Mouse (Mus musculus): ENCODE measurements around the gene Gm28042. TPM values are rescaled to one million over a fixed set of nuclear protein-coding genes. Genes with fewer than 3 reads are reported as not detected.
A peak's percentile ranks its signal among the peaks of the same experiment; 100 is the strongest.

Gene Gm28042
- polyA plus RNA-seq, 1 experiment from 2014 or later, result 2.2 TPM

- Histone ChIP-seq H3K4me3 (ENCODE audit: low read length) (no peak overlapping the region), H3K4me2 (ENCODE audit: low read depth, low read length) (no peak overlapping the region), H3K27ac (ENCODE audit: low read length) (no peak overlapping the region), H3K36me3 (ENCODE audit: control insufficient read depth, insufficient read depth) (peaks cover 6% of the 10 kb centered on the region), H3K27me3 (ENCODE audit: control insufficient read depth, insufficient read depth, low read length) (no peaks in the 10 kb centered on the region; the same call in 1 of the 2 replicates), H3K9ac (ENCODE audit: low read length) (0 out of 2 replicates have a peak overlapping the region, but pooled peaks have one; percentile 2), H3K9me3 (replicated peaks; ENCODE audit: control insufficient read depth, low read length) (no peaks in the 10 kb centered on the region), H3K4me1 (ENCODE audit: control insufficient read depth, insufficient read depth, low read length) (0 out of 2 replicates have a peak, but pooled peaks cover 6% of the 10 kb centered on the region)
- ATAC-seq (replicated peaks; ENCODE audit: extremely low read depth, insufficient read depth, low FRiP score), result no peak
- 64% methylated on average over 14 of the region's 14 CpGs for WGBS
These were observed 19.4 kb downstream of the Gm28042 start for GRCm38 (mm10) chr2:120046486-120047310.

GRCm38 (mm10) chr2:120048173-120048572, 20.9 kb downstream of the Gm28042 start:
- Histone ChIP-seq H3K27ac (ENCODE audit: low read length) (no peak overlapping the region), H3K4me1 (ENCODE audit: control insufficient read depth, insufficient read depth, low read length) (0 out of 2 replicates have a peak, but pooled peaks cover 6% of the 10 kb centered on the region), H3K27me3 (ENCODE audit: control insufficient read depth, insufficient read depth, low read length) (no peaks in the 10 kb centered on the region; the same call in 1 of the 2 replicates), H3K9me3 (replicated peaks; ENCODE audit: control insufficient read depth, low read length) (no peaks in the 10 kb centered on the region), H3K36me3 (ENCODE audit: control insufficient read depth, insufficient read depth) (no peaks in the 10 kb centered on the region), H3K9ac (ENCODE audit: low read length) (no peak overlapping the region), H3K4me2 (ENCODE audit: low read depth, low read length) (no peak overlapping the region), H3K4me3 (ENCODE audit: low read length) (no peak overlapping the region)
- ATAC-seq (replicated peaks; ENCODE audit: extremely low read depth, insufficient read depth, low FRiP score), result no peak
- 65% methylated on average over 9 of the region's 9 CpGs for WGBS

GRCm38 (mm10) chr2:120049632-120050274, 22.5 kb downstream of the Gm28042 start:
- no peaks in the 10 kb centered on the region for H3K9me3 ChIP-seq (replicated peaks; ENCODE audit: control insufficient read depth, low read length)
- no peaks in the 10 kb centered on the region for H3K36me3 ChIP-seq (ENCODE audit: control insufficient read depth, insufficient read depth)
- H3K9ac ChIP-seq (ENCODE audit: low read length), result no peak overlapping the region
- no peaks in the 10 kb centered on the region; the same call in 1 of the 2 replicates for H3K27me3 ChIP-seq (ENCODE audit: control insufficient read depth, insufficient read depth, low read length)
- H3K4me1 ChIP-seq (ENCODE audit: control insufficient read depth, insufficient read depth, low read length), result peaks cover 2% of the 10 kb centered on the region
- H3K4me2 ChIP-seq (ENCODE audit: low read depth, low read length), result no peak overlapping the region
- H3K27ac ChIP-seq (ENCODE audit: low read length), result no peak overlapping the region
- no peak for ATAC-seq (replicated peaks; ENCODE audit: extremely low read depth, insufficient read depth, low FRiP score)
- WGBS, result 62% methylated on average over 10 of the region's 10 CpGs
- H3K4me3 ChIP-seq (ENCODE audit: low read length), result no peak overlapping the region

- H3K36me3 ChIP-seq (ENCODE audit: control insufficient read depth, insufficient read depth), result no peaks in the 10 kb centered on the region
- no peak overlapping the region for H3K27ac ChIP-seq (ENCODE audit: low read length)
- H3K9ac ChIP-seq (ENCODE audit: low read length), result no peak overlapping the region
- 48% methylated on average over 6 of the region's 6 CpGs for WGBS
- no peak overlapping the region for H3K4me3 ChIP-seq (ENCODE audit: low read length)
- no peak for ATAC-seq (replicated peaks; ENCODE audit: extremely low read depth, insufficient read depth, low FRiP score)
- no peaks in the 10 kb centered on the region for H3K9me3 ChIP-seq (replicated peaks; ENCODE audit: control insufficient read depth, low read length)
- peaks cover 19% of the 10 kb centered on the region for H3K4me1 ChIP-seq (ENCODE audit: control insufficient read depth, insufficient read depth, low read length)
- no peak overlapping the region for H3K4me2 ChIP-seq (ENCODE audit: low read depth, low read length)
- no peaks in the 10 kb centered on the region; the same call in 1 of the 2 replicates for H3K27me3 ChIP-seq (ENCODE audit: control insufficient read depth, insufficient read depth, low read length)
These were observed 24.1 kb downstream of the Gm28042 start for GRCm38 (mm10) chr2:120051405-120051804.

- Histone ChIP-seq H3K27me3 (ENCODE audit: control insufficient read depth, insufficient read depth, low read length) (no peaks in the 10 kb centered on the region), H3K9me3 (replicated peaks; ENCODE audit: control insufficient read depth, low read length) (no peaks in the 10 kb centered on the region), H3K9ac (ENCODE audit: low read length) (peak overlapping the region; percentile 38), H3K36me3 (ENCODE audit: control insufficient read depth, insufficient read depth) (no peaks in the 10 kb centered on the region), H3K4me2 (ENCODE audit: low read depth, low read length) (no peak overlapping the region), H3K4me1 (ENCODE audit: control insufficient read depth, insufficient read depth, low read length) (peaks cover 20% of the 10 kb centered on the region), H3K27ac (ENCODE audit: low read length) (peak overlapping the region; percentile 87), H3K4me3 (ENCODE audit: low read length) (no peak overlapping the region)
- peak; percentile 75 for ATAC-seq (replicated peaks; ENCODE audit: extremely low read depth, insufficient read depth, low FRiP score)
- WGBS, result 52% methylated on average over 12 of the region's 12 CpGs
These were observed 27.7 kb downstream of the Gm28042 start for GRCm38 (mm10) chr2:120054771-120055552.

GRCm38 (mm10) chr2:120055923-120056322, 28.6 kb downstream of the Gm28042 start:
- H3K36me3 ChIP-seq (ENCODE audit: control insufficient read depth, insufficient read depth), result no peaks in the 10 kb centered on the region
- no peak overlapping the region for H3K4me2 ChIP-seq (ENCODE audit: low read depth, low read length)

GRCm38 (mm10) chr2:120058818-120059217, 31.5 kb downstream of the Gm28042 start:
- WGBS, result 74% methylated on average over 4 of the region's 4 CpGs
- Histone ChIP-seq H3K9ac (ENCODE audit: low read length) (no peak overlapping the region), H3K4me3 (ENCODE audit: low read length) (no peak overlapping the region), H3K9me3 (replicated peaks; ENCODE audit: control insufficient read depth, low read length) (no peaks in the 10 kb centered on the region), H3K4me2 (ENCODE audit: low read depth, low read length) (no peak overlapping the region), H3K27ac (ENCODE audit: low read length) (no peak overlapping the region), H3K4me1 (ENCODE audit: control insufficient read depth, insufficient read depth, low read length) (peaks cover 20% of the 10 kb centered on the region), H3K27me3 (ENCODE audit: control insufficient read depth, insufficient read depth, low read length) (no peaks in the 10 kb centered on the region), H3K36me3 (ENCODE audit: control insufficient read depth, insufficient read depth) (no peaks in the 10 kb centered on the region)
- no peak for ATAC-seq (replicated peaks; ENCODE audit: extremely low read depth, insufficient read depth, low FRiP score)

More at GRCm38 (mm10) chr2:120055923-120056322, 28.6 kb downstream of the Gm28042 start:
- 69% methylated on average over 10 of the region's 10 CpGs for WGBS
- no peak for ATAC-seq (replicated peaks; ENCODE audit: extremely low read depth, insufficient read depth, low FRiP score)
- Histone ChIP-seq H3K4me3 (ENCODE audit: low read length) (no peak overlapping the region), H3K27me3 (ENCODE audit: control insufficient read depth, insufficient read depth, low read length) (no peaks in the 10 kb centered on the region), H3K9ac (ENCODE audit: low read length) (no peak overlapping the region; the same call in 1 of the 2 replicates), H3K4me1 (ENCODE audit: control insufficient read depth, insufficient read depth, low read length) (peaks cover 20% of the 10 kb centered on the region), H3K9me3 (replicated peaks; ENCODE audit: control insufficient read depth, low read length) (no peaks in the 10 kb centered on the region), H3K27ac (ENCODE audit: low read length) (peak overlapping the region; percentile 87)

- H3K9ac ChIP-seq (ENCODE audit: low read length), result no peak overlapping the region
- no peak overlapping the region for H3K27ac ChIP-seq (ENCODE audit: low read length)
- H3K36me3 ChIP-seq (ENCODE audit: control insufficient read depth, insufficient read depth), result no peaks in the 10 kb centered on the region
- WGBS, result 78% methylated on average over 3 of the region's 3 CpGs
- H3K9me3 ChIP-seq (replicated peaks; ENCODE audit: control insufficient read depth, low read length), result no peaks in the 10 kb centered on the region
- peaks cover 20% of the 10 kb centered on the region for H3K4me1 ChIP-seq (ENCODE audit: control insufficient read depth, insufficient read depth, low read length)
- H3K27me3 ChIP-seq (ENCODE audit: control insufficient read depth, insufficient read depth, low read length), result no peaks in the 10 kb centered on the region
- H3K4me3 ChIP-seq (ENCODE audit: low read length), result no peak overlapping the region
- no peak for ATAC-seq (replicated peaks; ENCODE audit: extremely low read depth, insufficient read depth, low FRiP score)
- H3K4me2 ChIP-seq (ENCODE audit: low read depth, low read length), result no peak overlapping the region
These were observed 32.2 kb downstream of the Gm28042 start for GRCm38 (mm10) chr2:120059466-120059865.
